Mouse (Mus musculus): ENCODE data around the gene Acsf3.

GRCm38 (mm10) chr8:122766189-122766588 is 9.1 kb upstream of the Acsf3 start:
- no peak for TF ChIP-seq CTCF (IDR thresholded peaks at IDR 0.05; ENCODE audit: low read depth)
- TF ChIP-seq EP300 (IDR thresholded peaks at IDR 0.05; ENCODE audit: low read depth), result no peak
